Mouse (Mus musculus): ENCODE results near the gene Rfxank.

GRCm38 (mm10) chr8:70099276-70099675 is 39.7 kb downstream of the Rfxank start:
- TF ChIP-seq CTCF (IDR thresholded peaks at IDR 0.05; ENCODE audit: insufficient read depth, low read depth, low read length): no peak
- TF ChIP-seq POLR2A (IDR thresholded peaks at IDR 0.05; ENCODE audit: insufficient read depth, low read depth, low read length): no peak

All from olfactory bulb, adult 2 months (tissue).